Mouse (Mus musculus) hindbrain, embryonic 14.5 days (tissue): ENCODE data around the gene Olfr152. TPM values are rescaled to one million over a fixed set of nuclear protein-coding genes. Genes with fewer than 3 reads are reported as not detected.

Experiments
- ATAC-seq: fragments of 200-750 bp; cut with Nextera tagmentation; 2 replicates; pipeline ENCODE4 v1.8.0; 2017; ENCODE audit warnings: moderate number of reproducible peaks, mild to moderate bottlenecking, moderate TSS enrichment, moderate library complexity; ENCODE audit not compliant: low FRiP score
- DNase-seq: peaks from one replicate; pipeline ENCODE4 v3.0.0-alpha.2; 2015; ENCODE audit warnings: low spot score
- H3K27ac ChIP-seq: fragments of 300-500 bp; sonication (generic); 2 replicates; pipeline ENCODE4 v1.5.1; 2014; ENCODE audit warnings: mild to moderate bottlenecking, moderate library complexity
- H3K27me3 ChIP-seq: fragments of 300-500 bp; sonication (generic); 2 replicates; pipeline ENCODE4 v1.6.1; 2014; ENCODE audit warnings: mild to moderate bottlenecking, low read length, mixed read lengths; ENCODE audit not compliant: control insufficient read depth, insufficient read depth
- H3K36me3 ChIP-seq: fragments of 300-500 bp; sonication (generic); replicated peaks from 2 replicates; pipeline ENCODE4 v1.6.1; 2014; ENCODE audit not compliant: control insufficient read depth, insufficient read depth
- H3K4me1 ChIP-seq: fragments of 300-500 bp; sonication (generic); replicated peaks from 2 replicates; pipeline ENCODE4 v1.6.1; 2014; ENCODE audit warnings: antibody characterized with exemption, low read length, mixed read lengths; ENCODE audit not compliant: control insufficient read depth, insufficient read depth
- H3K4me2 ChIP-seq: fragments of 300-500 bp; sonication (generic); replicated peaks from 2 replicates; pipeline ENCODE4 v1.6.1; 2014; ENCODE audit warnings: mild to moderate bottlenecking, moderate library complexity
- H3K4me3 ChIP-seq: fragments of 300-500 bp; sonication (generic); replicated peaks from 2 replicates; pipeline ENCODE4 v1.5.1; 2014; ENCODE audit warnings: mild to moderate bottlenecking, low read length
- H3K9ac ChIP-seq: fragments of 300-500 bp; sonication (generic); 2 replicates; pipeline ENCODE4 v1.6.1; 2014
- H3K9me3 ChIP-seq: fragments of 300-500 bp; sonication (generic); 2 replicates; pipeline ENCODE4 v1.6.1; 2016; ENCODE audit warnings: low read length; ENCODE audit not compliant: control insufficient read depth
- WGBS: fragments of 180-500 bp; shearing (Covaris S2); extraction: QIAGEN DNeasy Blood & Tissue Kit; methylation state at CpG from one replicate; pipeline ENCODE4 v1.1.7; 2014; 5-methylcytosine and 5-hydroxymethylcytosine counted together
- polyA plus RNA-seq: library from polyadenylated mRNA; unstranded; fragments of >200 nt; fragmentation: Nextera tagmentation; extraction: Ambion mirVana; gene quantifications from 2 replicates; pipeline ENCODE4 v1.2.1, GENCODE M21; 2014

Gene Olfr152
- not detected in 2 replicates for polyA plus RNA-seq

DNA sequence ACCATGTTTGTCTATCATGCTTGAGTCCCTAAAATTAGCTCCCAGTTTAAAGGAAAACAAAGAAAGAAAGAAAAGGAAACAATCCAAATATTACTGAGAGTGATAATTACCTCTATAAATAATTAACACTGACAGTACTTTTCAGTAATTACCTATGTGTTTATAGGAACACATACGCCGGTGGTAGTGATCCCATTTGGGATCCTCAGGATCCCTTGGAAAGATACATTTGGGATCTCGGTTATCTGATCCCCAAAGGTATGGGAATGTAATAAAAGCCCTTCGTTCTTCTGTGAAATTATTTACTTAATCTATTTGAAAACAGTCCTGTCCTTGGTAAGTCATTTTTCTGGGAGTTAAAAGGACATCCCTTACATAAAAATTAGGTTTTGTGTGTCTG lies at the start of gene Olfr152:
Gene Olfr152 (plus strand): TSS at position 301 of the 400 bp plus-strand sequence.
- Histone ChIP-seq H3K36me3 (no peaks in the 10 kb centered on the region), H3K27ac (no peak within 1 kb of the TSS), H3K9ac (no peak within 1 kb of the TSS), H3K4me2 (no peak within 1 kb of the TSS), H3K4me1 (no peaks in the 10 kb centered on the region), H3K9me3 (no peaks in the 10 kb centered on the region), H3K4me3 (no peak within 1 kb of the TSS), H3K27me3 (no peaks in the 10 kb centered on the region)
- ATAC-seq (no peak), DNase-seq (no peak)
- WGBS: 80% methylated on average over 4 of the region's 4 CpGs

DNA sequence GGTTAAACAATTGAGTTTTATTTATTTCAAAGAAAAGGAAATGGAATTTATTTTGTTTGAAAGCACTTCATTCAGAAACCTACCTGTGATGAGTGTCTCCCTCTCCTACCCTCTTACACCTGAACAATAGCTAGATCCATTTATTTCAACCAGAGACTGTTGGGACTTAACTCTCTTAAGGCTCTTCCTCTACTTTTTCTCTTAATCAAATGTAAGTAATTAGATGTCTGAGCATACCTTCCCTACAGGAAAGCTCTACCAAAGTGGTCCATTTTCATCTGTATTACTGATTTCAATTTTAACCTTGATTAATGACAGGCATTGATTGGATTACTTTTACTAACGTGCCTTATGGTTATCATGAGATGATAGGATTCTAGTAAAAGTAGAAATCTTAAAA lies 39.4 kb upstream of the Olfr152 start, which contains the start of gene Olfr1138:
Gene Olfr1138 (minus strand): TSS at position 101 of the 400 bp plus-strand sequence.
- 85% methylated on average over 1 of the region's 1 CpGs for WGBS
- no peak within 1 kb of the TSS for H3K9ac ChIP-seq
- H3K4me1 ChIP-seq: no peaks in the 10 kb centered on the region
- no peak within 1 kb of the TSS for H3K4me2 ChIP-seq
- no peak within 1 kb of the TSS for H3K4me3 ChIP-seq
- H3K9me3 ChIP-seq: no peaks in the 10 kb centered on the region
- no peak within 1 kb of the TSS for H3K27ac ChIP-seq
- no peaks in the 10 kb centered on the region for H3K36me3 ChIP-seq
- no peaks in the 10 kb centered on the region for H3K27me3 ChIP-seq
- ATAC-seq: no peak
- DNase-seq: no peak

DNA sequence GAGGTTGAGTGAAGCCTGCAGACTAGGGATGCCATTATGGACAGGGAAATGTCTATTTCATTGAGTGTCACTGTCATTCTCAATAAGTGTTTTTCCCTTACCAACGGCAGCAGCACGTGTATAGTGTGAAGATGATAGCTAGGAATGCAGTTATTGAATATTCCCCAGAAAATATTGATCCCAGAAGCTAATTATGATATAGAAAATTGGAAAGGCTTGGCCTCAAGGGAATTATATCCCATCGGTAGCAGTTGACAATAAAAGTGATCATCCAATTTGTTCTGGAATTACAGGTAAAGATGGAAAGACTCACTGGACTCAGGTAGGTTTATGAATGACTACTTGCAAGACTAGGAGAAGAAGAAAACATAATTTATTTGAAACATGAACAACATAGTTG lies 35.8 kb upstream of the Olfr152 start, which contains the start of gene Olfr1140:
Gene Olfr1140 (plus strand): TSS at position 301 of the 400 bp plus-strand sequence.
- Histone ChIP-seq H3K4me2 (no peak within 1 kb of the TSS), H3K9ac (no peak within 1 kb of the TSS), H3K9me3 (no peaks in the 10 kb centered on the region), H3K27ac (no peak within 1 kb of the TSS), H3K4me3 (no peak within 1 kb of the TSS), H3K27me3 (no peaks in the 10 kb centered on the region), H3K36me3 (no peaks in the 10 kb centered on the region), H3K4me1 (no peaks in the 10 kb centered on the region)
- 78% methylated on average over 3 of the region's 3 CpGs for WGBS
- DNase-seq (no peak), ATAC-seq (no peak)

DNA sequence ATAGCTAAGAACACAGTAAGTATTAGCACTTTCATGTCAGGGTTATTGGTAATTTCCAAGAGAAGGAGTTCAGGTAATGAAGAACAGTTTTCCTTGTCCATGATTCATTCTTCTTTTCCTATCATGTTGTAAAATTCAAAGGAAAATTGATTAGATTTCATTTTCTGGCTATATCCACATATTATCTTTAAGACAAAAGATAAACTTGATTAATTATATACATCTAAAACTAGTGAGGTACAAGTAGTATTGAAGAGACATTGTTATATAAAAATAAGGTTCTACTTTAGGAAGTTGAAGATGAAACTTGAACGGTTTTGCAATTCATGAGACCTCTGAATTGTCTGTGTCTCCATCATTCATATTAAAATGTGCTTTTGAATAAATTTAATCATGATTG lies 25.4 kb upstream of the Olfr152 start, which contains the start of gene Olfr1141:
Gene Olfr1141 (minus strand): TSS at position 101 of the 400 bp plus-strand sequence.
- Histone ChIP-seq H3K4me1 (no peaks in the 10 kb centered on the region), H3K9ac (no peak within 1 kb of the TSS), H3K27ac (no peak within 1 kb of the TSS), H3K4me3 (no peak within 1 kb of the TSS), H3K9me3 (no peaks in the 10 kb centered on the region), H3K27me3 (no peaks in the 10 kb centered on the region), H3K4me2 (no peak within 1 kb of the TSS), H3K36me3 (no peaks in the 10 kb centered on the region)
- ATAC-seq: no peak
- WGBS: 82% methylated on average over 1 of the region's 1 CpGs
- DNase-seq: no peak

DNA sequence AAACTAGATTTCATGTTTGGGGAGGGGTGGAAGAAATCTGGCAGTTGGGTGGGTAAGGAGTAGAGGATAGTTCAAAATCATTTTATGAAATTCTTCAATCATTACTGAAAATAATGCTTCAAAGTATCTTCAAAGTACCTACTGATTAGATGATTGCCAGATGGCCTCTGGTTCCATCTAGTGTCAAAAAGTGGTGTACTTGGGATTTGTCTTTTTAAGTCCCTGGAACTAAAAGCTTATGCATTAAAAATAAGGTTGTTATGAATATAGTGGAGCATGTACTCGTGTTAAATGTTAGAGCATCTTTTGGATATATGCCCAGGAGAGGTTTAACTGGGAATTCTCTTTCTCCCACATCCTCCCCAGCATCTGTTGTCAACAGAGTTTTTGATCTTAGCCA lies 3.1 kb upstream of the Olfr152 start:
- 55% methylated on average over 1 of the region's 1 CpGs for WGBS
- no peaks in the 10 kb centered on the region for H3K4me1 ChIP-seq
- no peak overlapping the region for H3K4me3 ChIP-seq
- no peaks in the 10 kb centered on the region for H3K27me3 ChIP-seq
- ATAC-seq (no peak), DNase-seq (no peak)
- H3K36me3 ChIP-seq: no peaks in the 10 kb centered on the region
- H3K9ac ChIP-seq: no peak overlapping the region
- no peak overlapping the region for H3K27ac ChIP-seq
- no peak overlapping the region for H3K4me2 ChIP-seq
- no peaks in the 10 kb centered on the region for H3K9me3 ChIP-seq

DNA sequence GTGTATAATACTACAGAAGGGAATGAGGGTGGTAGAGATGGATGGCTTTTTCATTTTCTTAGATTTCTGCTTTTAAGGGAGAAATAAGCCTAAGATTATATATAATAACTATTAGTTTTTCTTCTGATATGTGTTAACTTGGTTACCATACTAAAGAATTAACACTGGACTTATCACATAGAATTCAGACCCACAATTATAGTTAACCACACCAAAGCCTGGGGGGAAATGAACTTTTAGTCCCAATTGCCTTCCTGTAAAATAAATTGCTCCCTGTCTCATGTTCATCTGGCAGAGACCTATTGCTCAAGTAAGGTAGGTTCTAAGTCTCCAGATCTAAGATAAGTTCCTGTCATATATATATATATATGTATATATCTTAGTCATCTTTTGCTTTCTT lies 21.0 kb downstream of the Olfr152 start, which contains the start of gene Olfr1143:
Gene Olfr1143 (plus strand): TSS at position 301 of the 400 bp plus-strand sequence.
- H3K27ac ChIP-seq: no peak within 1 kb of the TSS
- DNase-seq (no peak), ATAC-seq (no peak)
- no peak within 1 kb of the TSS for H3K4me2 ChIP-seq
- H3K9me3 ChIP-seq: no peaks in the 10 kb centered on the region
- no peaks in the 10 kb centered on the region for H3K36me3 ChIP-seq
- no peak within 1 kb of the TSS for H3K9ac ChIP-seq
- no peak within 1 kb of the TSS for H3K4me3 ChIP-seq
- no peaks in the 10 kb centered on the region for H3K4me1 ChIP-seq
- no peaks in the 10 kb centered on the region for H3K27me3 ChIP-seq

DNA sequence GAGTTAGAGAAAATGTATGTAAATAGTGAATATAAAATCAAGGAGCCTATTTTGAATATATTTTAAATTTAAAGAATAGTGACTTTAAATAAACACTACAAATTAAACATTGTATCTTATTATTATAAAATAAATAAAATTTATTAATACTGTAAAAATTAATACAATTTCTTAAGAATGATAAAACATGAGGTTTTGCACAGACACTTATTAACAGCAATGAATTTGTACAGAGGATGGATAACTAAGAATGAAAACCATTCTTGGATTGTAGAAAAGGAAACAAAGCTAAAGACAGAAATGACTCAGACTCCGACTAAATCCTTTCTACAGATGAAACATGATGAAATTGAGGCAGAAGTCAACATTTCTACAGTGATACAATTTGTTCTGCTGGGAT lies 30.2 kb downstream of the Olfr152 start, which contains the start of gene Olfr1145:
Gene Olfr1145 (plus strand): TSS at position 301 of the 400 bp plus-strand sequence.
- ATAC-seq: no peak
- Histone ChIP-seq H3K4me2 (no peak within 1 kb of the TSS), H3K9ac (no peak within 1 kb of the TSS), H3K36me3 (no peaks in the 10 kb centered on the region), H3K4me3 (no peak within 1 kb of the TSS), H3K27ac (no peak within 1 kb of the TSS), H3K9me3 (no peaks in the 10 kb centered on the region), H3K4me1 (no peaks in the 10 kb centered on the region), H3K27me3 (no peaks in the 10 kb centered on the region)
- 81% methylated on average over 1 of the region's 1 CpGs for WGBS
- no peak for DNase-seq

DNA sequence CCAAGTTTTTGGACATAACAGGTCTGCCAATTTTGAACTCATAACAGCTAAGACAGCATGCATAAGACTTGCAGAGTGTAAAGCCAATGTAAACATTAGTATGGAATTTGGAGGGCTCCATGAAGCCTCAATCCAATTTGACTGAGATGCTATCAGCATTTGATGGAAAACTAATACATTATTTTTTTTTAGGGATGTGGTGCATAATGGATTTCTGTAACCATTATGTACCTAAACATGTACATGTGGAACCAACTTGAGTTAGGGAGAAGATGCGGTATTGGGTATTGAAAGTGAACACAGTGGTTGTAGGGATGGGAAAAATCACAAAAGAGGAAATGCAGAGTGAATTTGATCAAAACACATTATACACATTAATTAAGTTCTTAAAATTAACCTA lies 51.0 kb downstream of the Olfr152 start, which contains the start of gene Olfr1148:
Gene Olfr1148 (plus strand): TSS at position 301 of the 400 bp plus-strand sequence.
- Histone ChIP-seq H3K36me3 (no peaks in the 10 kb centered on the region), H3K27me3 (no peaks in the 10 kb centered on the region), H3K9me3 (no peaks in the 10 kb centered on the region), H3K4me3 (no peak within 1 kb of the TSS), H3K9ac (no peak within 1 kb of the TSS), H3K4me1 (no peaks in the 10 kb centered on the region), H3K27ac (no peak within 1 kb of the TSS), H3K4me2 (no peak within 1 kb of the TSS)
- DNase-seq: no peak
- 92% methylated on average over 1 of the region's 1 CpGs for WGBS
- no peak for ATAC-seq
